Mouse (Mus musculus): Measurements from ENCODE around the gene Ttll5. TPM values are rescaled to one million over a fixed set of nuclear protein-coding genes. Genes with fewer than 3 reads are reported as not detected.

Gene Ttll5
- 22.7 TPM for total RNA-seq (2023)

DNA sequence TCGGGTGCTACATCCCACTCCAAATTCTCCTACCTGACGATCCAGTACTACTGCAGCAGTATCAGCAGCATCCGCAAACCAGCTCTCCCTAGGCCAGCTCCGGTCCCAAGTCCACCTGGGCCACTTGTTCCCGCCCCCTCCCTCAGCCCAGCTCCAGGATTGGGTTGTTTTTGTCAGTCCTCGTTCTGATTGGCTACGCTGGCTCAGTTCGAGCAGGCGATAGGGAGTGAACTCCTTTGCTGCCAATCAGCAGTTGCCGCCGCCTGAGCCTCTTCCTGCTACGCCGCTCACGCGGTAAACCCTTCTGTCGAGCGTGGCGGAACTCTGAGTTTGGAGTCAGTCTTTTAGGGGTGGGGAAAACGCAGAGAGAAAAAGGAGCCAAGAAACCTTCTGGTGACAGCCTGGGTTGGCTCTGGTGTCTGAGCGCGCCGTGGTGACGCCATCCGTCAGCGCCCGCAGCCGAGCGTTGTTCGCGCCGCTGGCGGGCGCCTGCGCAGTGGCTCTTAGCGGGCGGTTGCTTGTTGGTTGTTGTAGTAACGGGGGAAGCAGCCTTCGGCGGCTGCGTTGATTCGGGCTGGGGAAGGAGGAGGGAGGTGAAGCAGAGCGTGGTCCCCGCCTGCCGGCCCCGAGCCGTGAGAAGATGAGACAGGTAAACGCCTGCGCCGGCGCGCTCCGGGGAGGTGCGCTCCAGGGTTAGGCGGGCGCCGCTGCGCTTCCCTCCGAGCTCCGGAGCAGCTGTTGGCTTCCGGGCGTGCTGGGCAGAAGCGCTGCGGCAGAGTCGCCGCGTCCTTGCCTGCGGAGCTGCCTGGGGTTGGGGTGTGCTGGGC, at the start of gene Ttll5, which contains the start of gene Erg28:
Gene Ttll5, plus strand, starts transcription at position 222 of the 827 bp plus-strand sequence.
Gene Erg28, minus strand, starts transcription at position 113 of the 827 bp plus-strand sequence.

DNA sequence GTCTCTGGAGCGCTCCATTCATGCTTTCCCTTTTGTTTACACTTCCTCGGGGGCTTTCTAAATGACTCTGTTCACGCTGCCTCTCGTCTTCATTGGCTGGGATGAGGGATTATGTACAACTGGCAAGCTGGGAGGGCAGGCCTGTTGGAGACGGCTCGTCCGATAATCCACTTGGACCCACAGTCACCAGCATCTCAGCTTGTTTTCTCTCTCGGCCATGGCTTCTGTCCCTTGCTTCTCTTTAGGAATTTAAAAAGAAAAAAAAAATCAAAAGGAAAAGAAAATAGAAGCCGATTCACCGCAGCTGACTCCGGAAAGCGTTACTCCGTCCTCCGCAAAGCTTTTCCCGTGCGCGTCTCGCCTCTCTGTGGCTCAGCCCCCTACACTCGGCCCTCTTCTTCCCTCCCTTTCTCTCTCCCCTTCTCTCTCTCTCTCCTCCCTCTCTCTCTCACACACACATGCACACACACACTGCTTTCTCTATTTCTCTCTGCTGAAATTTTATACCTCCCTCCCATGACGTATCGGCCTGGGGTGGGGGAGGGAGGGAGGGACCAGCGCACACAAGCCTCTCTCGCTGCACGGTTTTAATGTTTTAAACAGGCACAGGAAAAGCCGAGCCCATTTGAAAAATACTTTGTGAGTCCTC, 254.2 kb downstream of the Ttll5 start, which contains the start of gene Tgfb3:
Gene Tgfb3, minus strand, starts transcription at position 489 of the 649 bp plus-strand sequence.

DNA sequence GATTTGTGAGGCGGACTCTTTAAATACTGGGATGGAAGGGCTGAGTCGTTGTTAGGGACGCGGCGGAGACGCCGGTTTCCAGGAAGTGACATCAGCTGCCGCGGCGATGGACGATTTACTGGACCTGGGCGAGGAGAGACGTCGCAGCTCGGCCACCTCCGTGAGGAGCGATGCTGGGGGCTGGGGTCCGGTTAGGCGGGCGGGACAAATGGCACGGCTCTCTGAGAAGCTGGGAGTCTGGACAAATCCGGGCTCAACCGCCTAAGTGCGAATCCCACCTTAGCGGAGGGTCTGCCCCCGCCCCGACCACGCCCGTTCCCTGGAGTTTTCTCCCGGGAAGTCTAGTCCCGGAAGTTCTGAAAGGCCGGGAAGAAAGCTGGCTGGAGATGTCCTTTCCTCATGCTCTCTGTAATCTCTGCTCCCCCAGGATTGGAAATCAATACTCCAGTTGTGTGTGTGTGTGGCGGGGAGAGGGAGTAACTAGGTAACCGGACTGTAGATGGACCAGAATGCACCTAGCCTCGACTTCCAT, 258.1 kb downstream of the Ttll5 start, which contains the start of gene Ift43:
Gene Ift43, plus strand, starts transcription at position 61 of the 532 bp plus-strand sequence.

Other genes starting within 250 kb of the Ttll5 start
- gene Jdp2, start 225.6 kb upstream of the Ttll5 start, total RNA-seq (2023): not detected
- gene Batf, start 138.0 kb upstream of the Ttll5 start, total RNA-seq (2023): 33.3 TPM
- gene Flvcr2, start 78.1 kb upstream of the Ttll5 start, total RNA-seq (2023): not detected
- gene Erg28, start 109 bp upstream of the Ttll5 start, total RNA-seq (2023): 23.8 TPM